Mouse (Mus musculus) olfactory bulb, adult 2 months (tissue): ENCODE measurements around the gene Ampd2.

Experiments
- CTCF ChIP-seq: fragments of 200-500 bp; IDR thresholded peaks from 2 replicates; pipeline ENCODE4 v1.5.1; 2012; ENCODE audit warnings: low read depth, mild to moderate bottlenecking, low read length, moderate library complexity; ENCODE audit not compliant: insufficient read depth
- POLR2A ChIP-seq: fragments of 200-500 bp; IDR thresholded peaks from 2 replicates; pipeline ENCODE4 v1.6.1; 2012; ENCODE audit warnings: mild to moderate bottlenecking, low read depth, low read length, moderate library complexity; ENCODE audit not compliant: insufficient read depth

- TF ChIP-seq CTCF (no peak), POLR2A (no peak; the same call in 1 of the 2 replicates)
Observed at GRCm38 (mm10) chr3:108044394-108045140, 41.9 kb downstream of the Ampd2 start, which contains the start of gene Gstm4.
